Mouse (Mus musculus) embryonic facial prominence, embryonic 11.5 days (tissue): ENCODE measurements around the gene Cped1. TPM values are rescaled to one million over a fixed set of nuclear protein-coding genes. Genes with fewer than 3 reads are reported as not detected.
A peak's percentile ranks its signal among the peaks of the same experiment; 100 is the strongest.

Experiments
- ATAC-seq: fragments of 200-750 bp; cut with Nextera tagmentation; replicated peaks from 2 replicates; pipeline ENCODE4 v1.8.0; 2017; ENCODE audit warnings: low read depth; ENCODE audit not compliant: insufficient number of reproducible peaks, low FRiP score, low TSS enrichment
- DNase-seq: peaks from one replicate; pipeline ENCODE4 v3.0.0-alpha.2; 2015; ENCODE audit warnings: low spot score
- H3K27ac ChIP-seq: fragments of 300-500 bp; sonication (generic); replicated peaks from 2 replicates; pipeline ENCODE4 v1.5.1; 2014; ENCODE audit warnings: mild to moderate bottlenecking, low read depth, low read length, control low read depth
- H3K27me3 ChIP-seq: fragments of 300-500 bp; sonication (generic); 2 replicates; pipeline ENCODE4 v1.6.1; 2014; ENCODE audit warnings: mild to moderate bottlenecking, low read length, moderate library complexity, mixed read lengths; ENCODE audit not compliant: control insufficient read depth, insufficient read depth
- H3K36me3 ChIP-seq: fragments of 300-500 bp; sonication (generic); replicated peaks from 2 replicates; pipeline ENCODE4 v1.6.1; 2014; ENCODE audit warnings: low read depth, mild to moderate bottlenecking, low read length, moderate library complexity, mixed read lengths; ENCODE audit not compliant: control insufficient read depth, insufficient read depth
- H3K4me1 ChIP-seq: fragments of 300-500 bp; sonication (generic); 2 replicates; pipeline ENCODE4 v1.6.1; 2014; ENCODE audit warnings: low read length, mixed read lengths; ENCODE audit not compliant: control insufficient read depth, insufficient read depth
- H3K4me2 ChIP-seq: fragments of 300-500 bp; sonication (generic); 2 replicates; pipeline ENCODE4 v1.6.1; 2014; ENCODE audit warnings: low read depth, mild to moderate bottlenecking, control low read depth, low read length, moderate library complexity
- H3K4me3 ChIP-seq: fragments of 300-500 bp; sonication (generic); 2 replicates; pipeline ENCODE4 v1.5.1; 2014; ENCODE audit warnings: low read depth, low read length, control low read depth
- H3K9ac ChIP-seq: fragments of 300-500 bp; sonication (generic); replicated peaks from 2 replicates; pipeline ENCODE4 v1.6.1; 2014; ENCODE audit warnings: mild to moderate bottlenecking, control low read depth, low read length
- H3K9me3 ChIP-seq: fragments of 300-500 bp; sonication (generic); replicated peaks from 2 replicates; pipeline ENCODE4 v1.6.1; 2016; ENCODE audit warnings: mild to moderate bottlenecking, low read length, inconsistent platforms, mixed read lengths; ENCODE audit not compliant: control insufficient read depth
- WGBS: fragments of 180-500 bp; shearing (Covaris S2); extraction: QIAGEN DNeasy Blood & Tissue Kit; methylation state at CpG from one replicate; pipeline ENCODE4 v1.1.7; 2014; 5-methylcytosine and 5-hydroxymethylcytosine counted together
- polyA plus RNA-seq: library from polyadenylated mRNA; unstranded; fragments of >200 nt; fragmentation: Nextera tagmentation; extraction: Ambion mirVana; gene quantifications from 2 replicates; pipeline ENCODE4 v1.2.1, GENCODE M21; 2014

The Cped1 gene
- polyA plus RNA-seq, 1 experiment from 2014 or later: 40.2 TPM

- Histone ChIP-seq H3K4me2 (no peak overlapping the region), H3K27me3 (no peaks in the 10 kb centered on the region), H3K27ac (no peak overlapping the region), H3K9ac (no peak overlapping the region), H3K4me3 (no peak overlapping the region), H3K4me1 (peaks cover 5% of the 10 kb centered on the region), H3K9me3 (no peaks in the 10 kb centered on the region), H3K36me3 (no peaks in the 10 kb centered on the region)
- WGBS: 77% methylated on average over 3 of the region's 3 CpGs
- ATAC-seq (no peak), DNase-seq (no peak)
Measured at GRCm38 (mm10) chr6:22021315-22021714, 35.6 kb downstream of the Cped1 start.

- DNase-seq (no peak), ATAC-seq (no peak)
- Histone ChIP-seq H3K4me3 (no peak overlapping the region), H3K9ac (no peak overlapping the region), H3K27ac (peak overlapping the region; percentile 38; the same call in 1 of the 2 replicates), H3K4me2 (no peak overlapping the region), H3K36me3 (no peaks in the 10 kb centered on the region), H3K27me3 (no peaks in the 10 kb centered on the region), H3K9me3 (no peaks in the 10 kb centered on the region), H3K4me1 (peaks cover 5% of the 10 kb centered on the region)
- 75% methylated on average over 2 of the region's 2 CpGs for WGBS
Measured at GRCm38 (mm10) chr6:22024168-22024567, 38.5 kb downstream of the Cped1 start.

GRCm38 (mm10) chr6:22025584-22026357, 40.1 kb downstream of the Cped1 start:
- Histone ChIP-seq H3K27me3 (no peaks in the 10 kb centered on the region), H3K9me3 (no peaks in the 10 kb centered on the region), H3K4me2 (peak overlapping the region; percentile 20), H3K4me1 (peaks cover 2% of the 10 kb centered on the region), H3K9ac (0 out of 2 replicates have a peak overlapping the region, but pooled peaks have one; percentile 6), H3K27ac (peak overlapping the region; percentile 90), H3K36me3 (no peaks in the 10 kb centered on the region), H3K4me3 (no peak overlapping the region)
- DNase-seq (peak; percentile 91), ATAC-seq (peak; percentile 83)
- 6% methylated on average over 16 of the region's 17 CpGs for WGBS

DNA sequence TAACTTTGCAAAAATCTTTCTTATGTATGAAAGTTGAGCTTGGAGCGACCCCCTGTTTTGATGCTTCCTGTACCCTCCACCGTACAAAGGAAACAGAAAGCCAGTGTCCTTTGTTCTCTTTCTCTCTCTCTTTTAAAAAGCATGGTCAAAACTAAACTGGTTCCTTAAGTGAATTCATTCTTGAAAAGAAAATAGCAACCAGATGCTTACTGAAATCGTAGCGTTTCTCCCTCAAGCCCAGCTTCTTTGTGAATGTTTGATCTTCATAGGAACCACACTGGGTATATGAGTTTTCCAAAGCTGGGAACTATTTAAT, 40.6 kb downstream of the Cped1 start:
- 7% methylated on average over 4 of the region's 4 CpGs for WGBS
- H3K4me1 ChIP-seq: peaks cover 2% of the 10 kb centered on the region
- H3K4me3 ChIP-seq: no peak overlapping the region
- H3K36me3 ChIP-seq: no peaks in the 10 kb centered on the region
- DNase-seq (peak; percentile 86), ATAC-seq (peak; percentile 73)
- no peaks in the 10 kb centered on the region for H3K27me3 ChIP-seq
- H3K9me3 ChIP-seq: no peaks in the 10 kb centered on the region
- H3K9ac ChIP-seq: no peak overlapping the region
- H3K4me2 ChIP-seq: peak overlapping the region; percentile 20
- peak overlapping the region; percentile 90 for H3K27ac ChIP-seq

GRCm38 (mm10) chr6:22026761-22027594, 41.3 kb downstream of the Cped1 start:
- peak; percentile 29 for DNase-seq
- WGBS: 44% methylated on average over 9 of the region's 9 CpGs

GRCm38 (mm10) chr6:22027854-22028253, 42.1 kb downstream of the Cped1 start:
- no peaks in the 10 kb centered on the region for H3K9me3 ChIP-seq
- no peaks in the 10 kb centered on the region for H3K36me3 ChIP-seq
- no peak overlapping the region for H3K4me2 ChIP-seq
- no peaks in the 10 kb centered on the region for H3K27me3 ChIP-seq
- DNase-seq (no peak), ATAC-seq (no peak)
- no peak overlapping the region for H3K27ac ChIP-seq
- H3K4me1 ChIP-seq: peaks cover 2% of the 10 kb centered on the region
- H3K9ac ChIP-seq: no peak overlapping the region
- WGBS: 96% methylated on average over 2 of the region's 2 CpGs
- no peak overlapping the region for H3K4me3 ChIP-seq

More at GRCm38 (mm10) chr6:22026761-22027594, 41.3 kb downstream of the Cped1 start:
- H3K27ac ChIP-seq: peak overlapping the region; percentile 90
- H3K27me3 ChIP-seq: no peaks in the 10 kb centered on the region
- no peak overlapping the region for H3K9ac ChIP-seq
- no peak for ATAC-seq
- H3K4me3 ChIP-seq: no peak overlapping the region
- peaks cover 2% of the 10 kb centered on the region for H3K4me1 ChIP-seq
- no peak overlapping the region for H3K4me2 ChIP-seq
- H3K36me3 ChIP-seq: no peaks in the 10 kb centered on the region
- H3K9me3 ChIP-seq: no peaks in the 10 kb centered on the region

- H3K9ac ChIP-seq: no peak overlapping the region
- DNase-seq (no peak), ATAC-seq (no peak)
Measured at GRCm38 (mm10) chr6:22030381-22030780, 44.7 kb downstream of the Cped1 start.

GRCm38 (mm10) chr6:22033188-22033587, 47.5 kb downstream of the Cped1 start:
- WGBS: 85% methylated on average over 4 of the region's 4 CpGs
- no peak for DNase-seq

More at GRCm38 (mm10) chr6:22030381-22030780, 44.7 kb downstream of the Cped1 start:
- Histone ChIP-seq H3K27me3 (no peaks in the 10 kb centered on the region), H3K4me3 (no peak overlapping the region), H3K36me3 (no peaks in the 10 kb centered on the region), H3K4me1 (peaks cover 2% of the 10 kb centered on the region; the same call in 1 of the 2 replicates), H3K27ac (no peak overlapping the region), H3K9me3 (no peaks in the 10 kb centered on the region), H3K4me2 (no peak overlapping the region)
- WGBS: 71% methylated on average over 7 of the region's 7 CpGs

More at GRCm38 (mm10) chr6:22033188-22033587, 47.5 kb downstream of the Cped1 start:
- Histone ChIP-seq H3K9me3 (no peaks in the 10 kb centered on the region), H3K4me2 (no peak overlapping the region), H3K4me3 (no peak overlapping the region), H3K36me3 (no peaks in the 10 kb centered on the region), H3K27me3 (no peaks in the 10 kb centered on the region), H3K27ac (no peak overlapping the region), H3K4me1 (peaks cover 2% of the 10 kb centered on the region; the same call in 1 of the 2 replicates), H3K9ac (no peak overlapping the region)
- ATAC-seq: no peak
